In the genomic region with DNA sequence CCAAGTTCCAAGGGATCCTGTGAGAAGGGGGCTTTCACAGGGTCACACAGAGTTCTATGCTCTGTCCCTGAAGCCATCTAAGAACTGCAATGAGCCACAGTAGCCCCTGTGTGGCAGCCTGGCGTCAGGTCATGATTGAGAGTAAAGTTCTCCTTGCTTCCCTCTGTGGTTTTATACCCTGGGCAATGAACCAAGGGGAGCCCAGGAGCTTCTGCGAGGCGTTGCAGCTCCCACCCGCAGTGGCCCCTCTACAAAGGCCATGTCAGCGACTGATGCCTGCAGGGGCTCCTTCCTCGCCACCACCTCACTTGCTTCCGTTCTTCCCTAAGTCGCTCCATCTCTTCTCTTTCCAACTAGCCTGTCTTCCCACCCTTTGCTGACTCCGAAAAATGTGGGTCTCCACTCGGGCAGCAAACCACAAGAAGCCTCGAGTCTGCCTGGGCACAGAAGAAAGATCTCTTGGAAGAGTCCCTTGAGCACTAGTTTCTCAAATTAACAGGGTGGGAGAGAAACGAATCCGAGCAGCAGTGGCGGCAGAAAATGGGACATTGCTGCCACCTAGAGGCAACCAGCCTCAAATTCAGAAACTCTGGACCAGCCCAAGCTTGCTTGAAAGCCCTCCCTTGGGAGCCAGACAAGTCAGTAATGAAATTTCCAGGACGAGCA, we compare ENCODE assay signal across 8 mouse cellular contexts. TPM values are rescaled to one million over a fixed set of nuclear protein-coding genes. Genes with fewer than 3 reads are reported as not detected.
DNase-seq lines count a peak whose midpoint lies in the region; ATAC-seq lines count a peak whose summit lies in the region.

No protein-coding gene starts in this region.

- DNase-seq in adrenal gland, adult (ENCODE audit: inconsistent age in 2 of 2, low spot score in 1 of 2), result peak; percentile 59 to 91
- DNase-seq in embryo, embryonic 10 days (ENCODE audit: low spot score), result peak; percentile 92
- DNase-seq in gastrocnemius, postnatal 10 days, result peak; percentile 75
- peak; percentile 77 for DNase-seq in induced T-regulatory cell, adult 2 months (ENCODE audit: low read depth)
- peak; percentile 91 to 92 for DNase-seq in left cerebral cortex, postnatal 14 days (ENCODE audit: low spot score in 2 of 2)
- peak; percentile 75 for DNase-seq in right cerebral cortex, postnatal 14 days
- DNase-seq in urinary bladder, postnatal 4 days (ENCODE audit: low spot score in 2 of 2), result peak; percentile 65 to 72

- ATAC-seq in megakaryocyte-erythroid progenitor cell, adult 5-6 weeks (replicated peaks; ENCODE audit: low FRiP score, low TSS enrichment, poor library complexity, severe bottlenecking), result peak; percentile 82

- intact Hi-C loops in left cerebral cortex, postnatal 14 days (cut with DNase I), result loop anchor here (5.0 kb wide), 1 partner anchor 825 kb away; no protein-coding TSS in a partner anchor

RNA-seq across cellular contexts. Expression of a gene that starts 27.0 kb away (rescaled TPM):
- under 1 TPM in 1 of 2 experiments, not detected in 1; 0.61 TPM for total RNA-seq in gastrocnemius, postnatal 10 days (2021)
- not detected for total RNA-seq in left cerebral cortex, postnatal 14 days (2021)
- total RNA-seq in megakaryocyte-erythroid progenitor cell, adult 5-6 weeks (2014; fragmentation: Nextera tagmentation), result not detected in 2 replicates
- not detected in 2 replicates for total RNA-seq in megakaryocyte-erythroid progenitor cell, adult 5-6 weeks (2017)

Comparison
In these comparisons a context has a peak if more than half of its experiments do, and no peak if none do; other contexts are left out.
1. Peak in every context shown above with its lines: DNase-seq and ATAC-seq.